Mouse (Mus musculus): ENCODE results near the gene Stra6.

Stra6 gene

DNA sequence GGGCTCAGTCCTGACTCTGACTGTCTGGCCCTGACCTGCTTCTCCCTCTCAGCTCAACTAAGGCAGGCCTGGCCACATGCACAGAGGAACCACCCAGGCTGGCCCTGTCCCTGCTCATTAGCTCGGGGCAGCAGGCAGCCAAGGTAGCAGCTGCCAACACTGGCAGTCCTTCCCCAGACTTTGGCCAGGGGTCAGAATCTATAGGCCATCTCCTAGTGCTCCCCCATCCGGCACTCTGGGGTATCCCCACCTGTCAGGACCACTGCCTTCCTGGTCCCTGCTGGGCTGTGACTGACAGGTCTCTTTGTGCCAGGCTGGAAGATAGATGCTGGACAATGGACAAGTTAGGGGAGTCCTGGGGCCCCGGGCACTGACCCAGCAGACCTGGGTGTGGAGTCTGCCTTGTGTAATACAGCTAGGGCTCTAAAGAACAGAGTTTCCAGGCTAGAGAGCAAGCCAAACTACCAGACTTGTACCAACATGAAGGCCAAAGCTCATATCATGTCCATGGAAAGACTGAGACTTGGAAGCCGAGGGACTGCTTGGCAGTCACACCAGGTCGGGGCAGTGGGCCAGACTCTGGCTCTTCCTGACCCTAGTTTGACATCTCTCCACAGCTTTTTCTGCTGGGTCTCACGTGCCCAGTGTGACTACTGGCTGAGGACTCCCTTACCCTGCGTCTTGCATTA is 29.1 kb downstream of the Stra6 start:
- DNase-seq (ENCODE audit: extremely low read depth, insufficient read length, low spot score), result no peak

DNA sequence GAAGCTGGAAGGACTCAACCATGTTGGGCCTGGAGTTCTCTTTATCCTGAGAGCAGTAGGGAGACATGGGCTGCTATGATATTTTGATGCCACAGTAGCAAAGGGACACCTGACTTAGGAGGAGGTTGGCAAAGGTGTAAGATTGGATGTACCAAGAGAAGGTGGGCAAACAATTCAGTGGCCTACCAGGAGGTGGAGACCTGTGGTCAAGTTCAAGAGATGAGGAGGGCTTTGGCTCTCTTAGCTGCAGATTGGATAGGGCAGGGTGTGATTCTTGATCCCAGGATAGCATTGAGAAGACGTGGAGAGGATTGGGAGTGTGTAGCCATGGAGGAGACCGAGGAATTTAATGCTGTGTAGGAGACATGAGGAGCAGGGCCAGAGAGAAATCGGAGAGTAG is 30.2 kb downstream of the Stra6 start:
- DNase-seq (ENCODE audit: extremely low read depth, insufficient read length, low spot score), result no peak

GRCm38 (mm10) chr9:58095977-58096376 is 32.4 kb downstream of the Stra6 start:
- DNase-seq (ENCODE audit: extremely low read depth, insufficient read length, low spot score), result no peak

DNA sequence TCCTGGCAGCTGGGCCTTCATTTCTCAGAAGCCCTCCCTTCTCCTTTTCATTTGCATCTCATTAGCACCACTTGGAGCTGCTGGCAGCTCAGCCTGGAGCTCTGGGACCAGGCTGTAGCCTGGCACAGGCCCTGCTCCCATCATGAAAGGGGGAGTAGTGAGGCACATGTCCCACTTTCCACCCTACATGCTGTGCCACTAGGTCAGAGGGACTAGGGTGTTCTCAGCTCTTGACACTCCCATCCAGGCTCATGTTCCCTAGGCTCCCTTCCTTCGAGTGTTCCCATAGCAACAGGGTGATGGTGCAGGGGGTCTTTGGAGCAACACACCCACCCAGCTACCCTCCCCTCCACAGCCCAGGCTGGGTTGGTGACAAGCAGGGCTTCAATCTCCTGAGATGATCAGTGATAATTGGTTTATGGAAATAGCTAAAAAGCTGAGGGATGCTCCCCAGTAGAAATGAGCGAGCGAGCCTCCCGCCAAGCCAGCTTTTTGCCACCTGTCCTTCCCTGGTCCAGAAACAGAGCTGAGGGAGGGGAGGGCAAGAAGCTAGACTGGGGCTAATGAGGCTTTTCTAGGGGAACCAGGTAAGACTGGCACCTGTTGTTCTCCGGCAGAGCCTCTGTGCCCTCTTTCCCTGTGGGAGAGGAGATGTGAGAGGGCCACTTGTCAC is 33.2 kb downstream of the Stra6 start:
- DNase-seq (ENCODE audit: extremely low read depth, insufficient read length, low spot score), result no peak

GRCm38 (mm10) chr9:58099836-58100565 is 36.4 kb downstream of the Stra6 start:
- DNase-seq (ENCODE audit: extremely low read depth, insufficient read length, low spot score), result peak; percentile 37

GRCm38 (mm10) chr9:58102013-58102412 is 38.4 kb downstream of the Stra6 start:
- DNase-seq (ENCODE audit: extremely low read depth, insufficient read length, low spot score), result no peak

DNA sequence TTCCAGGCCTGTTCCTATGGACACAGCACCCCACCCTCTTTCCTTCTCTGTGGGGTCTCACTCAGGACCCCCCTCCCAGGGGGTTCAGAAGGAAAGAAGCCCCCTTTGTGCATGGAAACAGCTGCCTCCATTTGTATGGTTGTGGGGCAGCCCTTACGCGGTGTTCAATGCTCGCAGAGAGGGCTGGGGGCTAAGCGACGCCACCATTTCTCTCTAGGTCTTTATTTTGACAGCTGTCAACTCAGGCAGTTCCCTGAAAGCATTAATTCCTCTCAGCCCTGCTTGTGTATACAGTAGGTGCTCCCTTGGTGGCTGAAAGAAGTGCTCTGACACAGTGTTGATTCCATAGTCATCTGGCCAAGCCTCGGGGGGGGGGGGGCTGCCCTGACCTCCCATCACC is 40.1 kb downstream of the Stra6 start:
- no peak for DNase-seq (ENCODE audit: extremely low read depth, insufficient read length, low spot score)

DNA sequence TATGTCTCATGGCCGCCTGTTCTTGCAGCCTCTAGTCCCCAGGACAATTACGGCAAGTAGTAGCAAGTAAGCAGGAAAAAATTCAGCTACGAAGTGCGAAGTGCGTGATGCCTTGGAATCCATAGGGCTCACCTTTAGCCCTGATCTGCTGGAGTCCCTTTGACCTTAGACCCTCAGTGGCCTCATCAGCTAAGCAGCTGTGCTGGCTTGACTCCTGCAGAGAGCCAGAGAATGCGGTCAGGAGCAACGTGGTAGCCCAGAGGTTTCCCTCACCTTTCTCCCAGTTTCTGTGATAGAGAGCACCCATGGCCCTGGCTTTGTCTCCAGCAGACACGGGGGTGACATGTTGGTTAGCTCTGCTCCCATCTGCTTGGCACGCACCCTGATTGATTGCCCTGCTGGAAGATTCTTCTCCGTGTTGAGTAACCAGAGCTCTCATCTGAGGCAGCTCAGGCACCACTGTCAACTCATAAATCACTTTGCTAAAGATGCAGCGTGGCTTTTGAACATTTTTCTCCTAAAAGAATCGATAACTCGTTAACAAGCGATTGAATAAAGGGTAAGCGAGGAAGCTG is 42.1 kb downstream of the Stra6 start:
- no peak for DNase-seq (ENCODE audit: extremely low read depth, insufficient read length, low spot score)

DNA sequence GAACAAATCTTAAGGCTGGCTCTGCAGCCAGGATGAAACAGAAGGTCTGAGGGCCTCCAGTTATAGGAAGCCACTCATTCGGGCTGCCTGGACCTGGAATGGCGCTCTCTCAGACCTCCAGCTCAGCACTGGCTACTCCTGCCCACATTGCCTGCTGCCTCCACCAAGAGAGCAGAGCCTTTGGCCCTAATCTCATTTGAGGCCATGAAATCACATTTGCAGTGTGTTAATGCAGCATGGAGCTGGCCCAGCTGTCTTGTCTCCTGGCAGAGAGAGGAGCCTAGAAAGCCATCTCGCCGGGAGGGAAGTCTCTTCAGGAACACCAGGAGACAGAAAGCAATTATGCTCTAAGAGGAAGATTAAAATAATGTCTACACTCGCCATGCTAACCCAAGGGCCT is 43.9 kb downstream of the Stra6 start:
- DNase-seq (ENCODE audit: extremely low read depth, insufficient read length, low spot score), result no peak

DNA sequence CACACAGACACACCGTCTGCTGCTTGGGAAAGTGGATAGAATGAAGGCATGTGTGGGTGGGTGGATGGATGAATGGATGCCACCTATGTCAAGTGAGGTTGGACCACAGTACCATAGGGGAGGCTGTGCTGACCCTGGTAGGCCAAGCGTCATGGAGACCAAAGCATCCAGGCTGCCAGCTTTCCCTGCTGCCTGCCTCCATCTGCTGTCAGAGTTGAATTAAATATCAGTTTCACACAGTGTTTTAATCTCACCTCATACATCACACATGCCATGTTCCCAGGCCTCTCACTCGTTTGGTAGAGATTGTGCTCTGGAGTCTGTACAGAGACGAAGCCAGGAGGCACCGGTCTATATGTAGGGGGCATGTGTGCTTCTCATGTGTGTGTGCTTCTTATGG is 47.2 kb downstream of the Stra6 start:
- DNase-seq (ENCODE audit: extremely low read depth, insufficient read length, low spot score), result no peak

DNA sequence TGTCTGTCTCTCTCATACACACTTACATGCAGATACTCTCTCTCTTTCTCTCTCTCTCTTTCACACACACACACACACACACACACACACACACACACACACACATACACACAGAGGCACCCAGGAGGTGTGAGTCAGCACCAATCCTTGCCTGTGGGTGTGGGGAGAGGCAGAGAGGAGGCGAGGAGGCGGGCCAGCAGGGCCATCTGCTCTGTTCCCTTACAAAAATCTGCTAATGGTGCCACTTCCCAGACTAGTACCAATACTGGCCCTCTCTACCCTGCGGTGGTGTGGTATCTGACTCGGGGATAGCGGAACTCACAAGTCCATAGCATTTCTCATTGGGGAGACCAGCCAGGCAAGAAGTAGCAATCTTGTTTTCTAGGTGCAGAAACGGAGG is 47.8 kb downstream of the Stra6 start:
- DNase-seq (ENCODE audit: extremely low read depth, insufficient read length, low spot score), result peak; percentile 56

DNA sequence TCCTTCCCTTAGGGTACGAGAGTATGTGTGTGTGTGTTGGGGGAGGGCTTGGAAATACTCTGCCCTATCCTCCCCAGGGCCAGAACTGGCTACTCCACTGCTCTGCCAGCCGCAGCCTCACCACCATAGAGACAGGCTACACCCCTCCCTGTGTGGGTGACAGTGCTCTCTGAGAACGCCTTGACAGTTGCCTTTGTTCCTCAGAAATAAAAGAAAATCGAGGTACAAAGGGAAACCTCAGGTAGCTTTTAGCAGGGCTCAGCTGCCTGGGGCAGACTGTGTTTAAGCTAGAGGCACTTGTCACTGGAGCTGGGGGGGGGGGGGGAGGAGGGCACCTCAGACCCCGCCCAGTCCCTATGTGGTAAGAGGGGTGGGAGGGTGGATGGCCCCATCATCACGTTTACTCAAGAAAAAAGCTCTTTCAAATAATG is 48.7 kb downstream of the Stra6 start:
- no peak for DNase-seq (ENCODE audit: extremely low read depth, insufficient read length, low spot score)

DNA sequence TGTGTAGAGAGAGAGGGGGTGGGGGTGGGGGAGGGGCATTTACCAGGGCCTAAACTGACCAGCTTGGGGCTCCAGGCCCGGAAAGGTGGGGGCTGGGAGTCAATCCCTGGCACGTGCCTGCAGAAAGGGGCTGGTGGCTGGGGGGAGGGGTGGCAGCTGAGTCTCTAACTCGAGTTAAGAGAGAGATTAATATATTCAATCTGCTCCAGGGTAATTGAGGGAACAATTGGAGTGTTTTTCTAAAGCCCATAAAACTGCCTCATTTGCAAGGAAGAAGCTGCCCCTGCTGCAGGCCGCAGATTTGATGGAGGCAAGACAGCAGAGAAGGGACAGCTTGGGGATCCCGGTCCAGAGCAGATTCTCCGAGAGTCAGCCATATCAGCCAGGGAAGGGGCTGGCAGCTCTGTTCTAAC is 49.3 kb downstream of the Stra6 start:
- no peak for DNase-seq (ENCODE audit: extremely low read depth, insufficient read length, low spot score)

- DNase-seq (ENCODE audit: extremely low read depth, insufficient read length, low spot score), result no peak
Observed at GRCm38 (mm10) chr9:58113279-58113884, 49.8 kb downstream of the Stra6 start.

DNA sequence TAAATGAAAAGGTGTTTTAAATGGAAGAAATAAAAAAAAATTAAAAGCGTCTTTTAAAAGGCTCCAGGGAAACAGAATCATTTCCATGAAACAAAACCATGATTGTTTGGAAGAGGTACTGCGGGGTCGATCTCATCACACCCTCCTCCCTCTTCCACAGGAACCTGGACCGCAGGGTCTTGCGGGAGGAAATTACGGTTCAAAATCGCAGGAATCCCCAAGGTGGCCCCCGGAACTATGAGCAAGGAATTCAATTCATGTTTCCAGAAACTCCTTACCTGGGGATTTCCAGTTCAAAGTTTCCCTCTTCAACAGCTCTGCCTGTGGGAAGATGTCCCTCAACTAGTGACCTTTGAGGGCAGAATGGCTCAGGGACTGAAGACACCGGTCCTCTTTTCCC is 50.4 kb downstream of the Stra6 start:
- DNase-seq (ENCODE audit: extremely low read depth, insufficient read length, low spot score), result no peak

GRCm38 (mm10) chr9:58115297-58115925 is 51.8 kb downstream of the Stra6 start:
- no peak for DNase-seq (ENCODE audit: extremely low read depth, insufficient read length, low spot score)

- DNase-seq (ENCODE audit: extremely low read depth, insufficient read length, low spot score), result no peak
Observed at GRCm38 (mm10) chr9:58116024-58116651, 52.5 kb downstream of the Stra6 start.

DNA sequence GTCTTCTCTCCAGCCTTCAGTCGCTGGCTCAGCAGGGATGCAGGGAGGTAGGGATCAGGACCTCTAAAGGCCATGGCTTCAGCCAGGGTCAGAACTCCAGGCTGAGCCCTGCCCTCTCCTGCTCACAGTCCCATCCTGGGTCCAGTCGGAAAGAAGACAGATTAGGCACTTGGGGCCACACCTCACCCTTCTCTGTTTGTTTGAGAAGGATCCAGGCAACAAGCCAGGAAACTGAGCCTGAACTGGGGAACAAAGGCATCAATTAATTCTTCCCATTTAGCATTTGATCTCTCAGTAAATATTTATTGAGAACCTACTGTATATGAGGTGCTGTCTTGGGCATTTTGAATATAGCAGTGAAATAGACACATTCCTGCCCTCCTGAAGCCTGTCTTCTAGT is 55.1 kb downstream of the Stra6 start, which contains the start of gene Ccdc33:
TSS of gene Ccdc33 (minus strand) at position 153 of the 400 bp plus-strand sequence.
- DNase-seq (ENCODE audit: extremely low read depth, insufficient read length, low spot score), result no peak

DNA sequence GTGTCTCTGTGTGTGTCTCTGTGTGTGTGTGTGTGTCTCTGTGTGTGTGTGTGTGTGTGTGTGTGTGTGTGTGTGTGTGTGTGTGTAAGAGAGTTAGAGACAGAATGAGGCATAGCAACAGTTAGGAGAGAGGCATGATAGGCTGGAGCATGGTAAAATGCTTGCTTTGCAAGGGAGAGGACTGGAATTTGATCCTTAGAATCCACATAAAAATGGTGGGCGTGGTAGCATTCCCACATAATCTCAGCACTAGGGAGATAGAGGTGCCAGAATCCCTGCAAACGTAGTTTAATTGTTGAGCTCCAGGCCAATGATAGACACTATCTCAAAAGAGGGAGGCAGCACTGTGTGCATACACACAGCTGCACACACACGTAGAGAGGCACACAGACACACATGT is 61.5 kb downstream of the Stra6 start:
- no peak for DNase-seq (ENCODE audit: extremely low read depth, insufficient read length, low spot score)

GRCm38 (mm10) chr9:58125811-58126210 is 62.2 kb downstream of the Stra6 start:
- DNase-seq (ENCODE audit: extremely low read depth, insufficient read length, low spot score), result no peak

Measured in 3134 (cell line).